Mouse (Mus musculus): Measurements from ENCODE around the gene Pxdn. TPM values are rescaled to one million over a fixed set of nuclear protein-coding genes. Genes with fewer than 3 reads are reported as not detected.

Gene Pxdn
- polyA plus RNA-seq, 1 experiment from 2014 or later: 5.3 TPM

Other genes starting within 250 kb of the Pxdn start
- not detected in 2 replicates for gene Tpo, start 195.0 kb downstream of the Pxdn start, polyA plus RNA-seq (2015; fragmentation: Nextera tagmentation; extraction: Ambion mirVana)